Comparison of ENCODE assay signal across 22 mouse cellular contexts in genomic region chr13:56501866-56502420, GRCm38 (mm10). TPM values are rescaled to one million over a fixed set of nuclear protein-coding genes. Genes with fewer than 3 reads are reported as not detected.
"Had no signal": no experiment of that assay in that cellular context is flagged by ENCODE, and none has a peak within 500 bp of the region (broad histone marks: within the 10 kb centered on the region; RNA-seq: fewer than 3 reads in every experiment).

No protein-coding gene starts in this region.

- H3K4me2 ChIP-seq: limb, embryonic 15.5 days; liver, embryonic 12.5 days; lung, embryonic 14.5 days; midbrain, embryonic 11.5 days; midbrain, embryonic 15.5 days; neural tube, embryonic 12.5 days; stomach, embryonic 15.5 days had no signal

- H3K27me3 ChIP-seq: limb, embryonic 15.5 days; liver, embryonic 12.5 days; midbrain, embryonic 15.5 days; neural tube, embryonic 12.5 days; stomach, embryonic 15.5 days had no signal

- H3K27ac ChIP-seq: layer of hippocampus, adult 2 months; limb, embryonic 15.5 days; liver, embryonic 12.5 days; midbrain, embryonic 15.5 days; neural tube, embryonic 12.5 days; stomach, embryonic 15.5 days had no signal

- DNase-seq: kidney, postnatal 10 days; kidney, postnatal 4 days; left cerebral cortex, postnatal 4 days; lung, embryonic 14.5 days; lung, postnatal 10 days; lung, postnatal 4 days; spleen, adult 18-20 months; thymus, postnatal 4 days had no signal

- H3K4me3 ChIP-seq: layer of hippocampus, adult 2 months; limb, embryonic 15.5 days; liver, embryonic 12.5 days; megakaryocyte, embryonic 14.5 days; midbrain, embryonic 15.5 days; neural tube, embryonic 12.5 days; stomach, embryonic 15.5 days had no signal

- ATAC-seq: liver, embryonic 12.5 days; midbrain, embryonic 15.5 days had no signal

- H3K36me3 ChIP-seq: limb, embryonic 15.5 days; liver, embryonic 12.5 days; midbrain, embryonic 15.5 days; neural tube, embryonic 12.5 days; stomach, embryonic 15.5 days had no signal

- H3K4me1 ChIP-seq: limb, embryonic 15.5 days; liver, embryonic 12.5 days; megakaryocyte, embryonic 14.5 days; midbrain, embryonic 15.5 days; neural tube, embryonic 12.5 days; stomach, embryonic 15.5 days had no signal

- H3K9me3 ChIP-seq: limb, embryonic 15.5 days; liver, embryonic 12.5 days; midbrain, embryonic 15.5 days; neural tube, embryonic 12.5 days; stomach, embryonic 15.5 days had no signal

- H3K9ac ChIP-seq: limb, embryonic 15.5 days; liver, embryonic 12.5 days; lung, embryonic 14.5 days; midbrain, embryonic 15.5 days; neural tube, embryonic 12.5 days; stomach, embryonic 15.5 days had no signal

RNA-seq across cellular contexts. Expression of gene Il9, which starts 19.9 kb away (rescaled TPM):
- total RNA-seq: layer of hippocampus, adult 2 months; layer of hippocampus, postnatal 10 days; left cerebral cortex, postnatal 4 days; monocyte, adult 5-6 weeks; neutrophil, adult 5-6 weeks had no signal
- polyA plus RNA-seq: kidney, embryonic 14.5 days; limb, embryonic 15.5 days; liver, embryonic 12.5 days; liver, embryonic 16.5 days; lung, embryonic 14.5 days; midbrain, embryonic 11.5 days; midbrain, embryonic 15.5 days; neural tube, embryonic 12.5 days; stomach, embryonic 15.5 days had no signal

RNA-seq across cellular contexts. Expression of gene Lect2, which starts 46.4 kb away (rescaled TPM):
- total RNA-seq: layer of hippocampus, adult 2 months; layer of hippocampus, postnatal 10 days; left cerebral cortex, postnatal 4 days; monocyte, adult 5-6 weeks; neutrophil, adult 5-6 weeks had no signal
- polyA plus RNA-seq: limb, embryonic 15.5 days; lung, embryonic 14.5 days; midbrain, embryonic 11.5 days; midbrain, embryonic 15.5 days; neural tube, embryonic 12.5 days; testis, adult 2 months had no signal
